Mouse (Mus musculus): ENCODE measurements around the gene Manba.

DNA sequence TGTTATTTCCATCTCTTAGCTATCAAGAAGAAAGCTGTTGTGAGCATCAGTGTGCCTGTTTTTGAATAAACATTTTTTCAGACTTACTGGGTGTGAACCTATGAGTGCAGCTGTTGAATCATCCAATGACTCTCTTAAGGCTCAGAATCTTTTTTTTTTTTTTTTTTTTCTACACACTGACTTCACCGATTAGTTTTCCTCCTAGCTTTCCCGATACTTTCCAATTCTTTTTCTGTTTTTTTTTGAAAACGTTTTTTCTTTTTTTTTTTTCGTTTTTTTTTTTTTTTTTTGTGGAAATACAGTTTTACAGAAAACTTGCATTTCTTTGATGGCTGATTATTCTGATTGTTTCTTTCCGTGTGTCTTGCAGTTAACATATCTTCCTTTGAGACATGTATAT lies 67.5 kb downstream of the Manba start:
- no peak for TF ChIP-seq EP300 (IDR thresholded peaks at IDR 0.05)
- TF ChIP-seq CTCF (IDR thresholded peaks at IDR 0.05): no peak

Data from lung, postnatal 0 days (tissue).